Mouse (Mus musculus): Measurements from ENCODE around the gene Vwa7.
"Not testable (repeated sequence)": the region's sequence is repeated elsewhere in the genome, so short reads cannot be mapped to it uniquely, and the experiment has no call there.

The Vwa7 gene

DNA sequence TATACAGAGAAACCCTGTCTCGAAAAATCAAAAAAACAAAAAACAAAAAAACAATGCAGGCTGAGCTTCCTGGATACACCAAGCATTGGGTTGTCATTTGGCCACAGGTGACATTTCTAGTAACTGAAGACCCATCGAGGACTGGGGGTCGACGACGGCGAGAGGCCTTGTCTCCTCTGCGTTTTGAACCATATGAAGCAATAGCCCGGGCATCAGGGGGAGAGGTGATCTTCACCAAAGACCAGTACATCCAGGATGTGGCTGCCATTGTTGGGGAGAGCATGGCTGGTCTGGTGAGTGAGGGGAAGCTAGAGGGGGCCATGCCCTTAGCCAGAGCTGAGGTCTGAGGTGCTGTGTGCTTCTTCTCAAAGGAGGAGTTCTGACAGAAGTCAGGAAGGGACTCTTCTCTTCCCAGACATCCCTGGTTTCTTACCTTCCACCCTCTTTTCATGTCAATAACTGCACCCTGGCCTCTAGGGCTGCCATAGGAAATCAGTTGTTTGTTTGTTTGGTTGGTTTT is 6.2 kb downstream of the Vwa7 start:
- no peak for DNase-seq

- no peak for DNase-seq
Observed at GRCm38 (mm10) chr17:35023221-35023620, 6.8 kb downstream of the Vwa7 start.

- DNase-seq = no peak
Observed at GRCm38 (mm10) chr17:35023756-35024155, 7.4 kb downstream of the Vwa7 start.

- no peak for DNase-seq
Observed at GRCm38 (mm10) chr17:35024261-35024660, 7.9 kb downstream of the Vwa7 start.

GRCm38 (mm10) chr17:35024691-35025488 is 8.5 kb downstream of the Vwa7 start:
- DNase-seq = no peak

- no peak for DNase-seq
Observed at GRCm38 (mm10) chr17:35026206-35026605, 9.8 kb downstream of the Vwa7 start.

- peak; percentile 46 for DNase-seq
Observed at GRCm38 (mm10) chr17:35027277-35028068, 11.1 kb downstream of the Vwa7 start, which contains the start of gene Sapcd1. TSS of gene Sapcd1 (minus strand) at chr17:35028016.

DNA sequence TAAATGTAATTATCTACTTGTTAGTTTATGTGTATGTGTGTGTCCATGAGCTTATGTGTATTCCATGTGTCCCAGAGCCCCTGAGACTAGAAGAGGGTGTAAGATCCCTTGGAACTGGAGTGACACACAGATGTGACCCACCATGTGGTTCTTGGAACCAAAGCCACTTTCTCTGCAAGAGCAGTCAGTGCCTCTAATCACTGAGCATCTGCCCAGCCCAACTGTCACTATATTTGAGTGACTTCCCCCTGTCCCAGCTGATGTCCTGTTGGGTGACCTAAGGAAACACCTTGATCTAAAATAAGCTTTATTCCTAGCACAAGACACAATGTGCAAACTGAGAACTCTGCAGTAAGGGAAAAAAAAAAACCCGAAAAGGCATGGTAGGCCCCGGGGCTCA is 11.9 kb downstream of the Vwa7 start:
- no peak for DNase-seq

DNA sequence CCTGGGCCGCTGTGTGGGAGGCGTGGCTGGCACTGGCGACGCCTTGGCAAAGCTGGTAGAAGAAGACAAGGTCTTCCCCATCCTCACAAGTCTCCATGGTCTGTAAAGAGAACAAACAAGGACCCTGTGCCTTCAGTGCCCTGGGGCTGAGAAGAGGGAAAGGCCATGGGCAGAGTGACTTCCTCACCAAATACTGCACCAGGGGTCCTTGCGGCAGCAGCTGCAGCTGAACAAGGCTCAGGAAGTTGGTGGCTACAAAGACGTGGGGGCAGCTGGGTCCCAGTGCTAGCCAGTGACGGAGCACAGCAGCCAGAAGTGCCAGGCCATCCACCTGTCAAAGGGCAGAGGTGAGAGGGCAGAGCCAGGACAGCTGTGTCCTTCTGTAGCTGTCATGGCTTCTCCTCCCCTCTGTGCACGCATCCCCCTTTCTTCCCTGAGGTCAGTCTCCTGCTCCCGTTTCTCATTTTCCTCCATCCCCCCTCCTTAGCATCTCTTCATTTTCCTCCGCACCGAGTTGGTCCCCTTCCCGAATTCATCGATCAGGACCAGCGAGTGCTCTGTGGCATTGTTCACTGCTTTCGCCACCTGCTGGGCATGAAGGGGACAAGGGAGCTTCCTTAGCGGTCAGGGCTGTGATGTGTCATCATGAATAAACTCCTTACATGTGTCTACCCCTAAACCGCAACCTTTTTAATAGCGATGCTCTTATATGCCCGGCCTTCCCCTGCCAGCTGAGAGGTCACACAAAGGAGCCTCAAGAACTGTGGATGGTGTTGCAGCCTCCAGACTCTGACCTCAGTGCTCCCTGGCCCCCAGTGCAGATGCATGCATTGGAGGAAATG is 13.5 kb downstream of the Vwa7 start:
- DNase-seq = no peak

DNA sequence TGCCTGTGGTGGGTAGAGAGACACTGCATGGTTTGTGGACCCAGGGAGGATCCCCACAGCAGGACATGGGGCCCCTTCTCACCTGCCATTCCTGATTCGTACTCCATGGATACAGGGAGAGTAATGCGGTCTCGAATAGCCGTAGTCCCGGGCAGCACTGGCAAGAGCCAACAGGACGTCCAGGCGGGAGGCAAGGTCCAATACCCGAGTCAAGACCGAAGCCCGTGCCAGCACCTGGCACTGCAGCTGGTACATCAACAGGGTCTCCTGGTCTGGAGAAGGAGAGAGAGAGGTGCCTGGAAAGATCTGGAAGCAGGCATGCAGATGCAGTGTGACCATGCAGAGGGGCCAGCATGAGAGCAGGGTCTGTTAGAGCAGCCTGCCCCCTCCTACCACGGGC is 14.9 kb downstream of the Vwa7 start:
- DNase-seq = no peak

GRCm38 (mm10) chr17:35031880-35032279 is 15.5 kb downstream of the Vwa7 start:
- no peak for DNase-seq

GRCm38 (mm10) chr17:35032323-35032870 is 16.0 kb downstream of the Vwa7 start:
- DNase-seq = no peak

DNA sequence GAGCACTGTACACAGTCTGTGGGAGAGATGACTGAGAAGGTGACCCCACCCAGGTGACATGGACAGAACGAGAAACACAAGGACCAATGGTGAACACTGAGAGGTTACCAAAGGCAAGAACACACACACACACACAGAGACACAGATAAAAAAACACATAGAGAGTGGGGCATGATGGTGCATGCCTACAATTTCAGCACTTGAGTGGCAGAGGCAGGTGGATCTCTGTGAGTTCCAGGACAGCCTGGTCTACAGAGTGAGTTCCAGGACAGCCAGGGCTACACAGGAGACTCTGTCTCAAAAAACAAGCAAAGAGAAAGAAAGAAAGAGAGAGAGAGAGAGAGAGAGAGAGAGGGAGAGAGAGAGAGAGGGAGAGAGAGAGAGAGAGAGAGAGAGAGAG is 17.3 kb downstream of the Vwa7 start:
- DNase-seq = not testable (repeated sequence)

DNA sequence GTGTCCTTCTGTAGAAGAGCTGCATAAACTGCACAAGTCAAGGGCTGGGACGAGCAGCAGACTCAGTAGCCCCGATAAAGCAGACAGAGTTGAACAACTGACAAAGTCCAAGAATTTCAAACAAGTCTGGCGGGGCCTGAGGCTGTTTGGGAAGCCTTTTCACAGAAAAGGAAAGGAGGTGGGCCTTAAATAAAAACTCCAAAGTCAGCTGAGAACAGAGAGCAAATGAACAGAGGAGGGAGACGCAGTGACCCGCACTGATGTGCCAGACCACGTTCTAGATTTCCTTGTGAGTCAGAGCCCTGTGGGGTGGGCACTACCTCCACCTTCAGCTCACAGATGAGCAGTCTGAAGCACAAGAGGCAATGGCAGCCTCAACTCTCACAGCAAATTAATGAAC is 18.5 kb downstream of the Vwa7 start:
- no peak for DNase-seq

GRCm38 (mm10) chr17:35039121-35039873 is 22.9 kb downstream of the Vwa7 start:
- peak; percentile 55 for DNase-seq

DNA sequence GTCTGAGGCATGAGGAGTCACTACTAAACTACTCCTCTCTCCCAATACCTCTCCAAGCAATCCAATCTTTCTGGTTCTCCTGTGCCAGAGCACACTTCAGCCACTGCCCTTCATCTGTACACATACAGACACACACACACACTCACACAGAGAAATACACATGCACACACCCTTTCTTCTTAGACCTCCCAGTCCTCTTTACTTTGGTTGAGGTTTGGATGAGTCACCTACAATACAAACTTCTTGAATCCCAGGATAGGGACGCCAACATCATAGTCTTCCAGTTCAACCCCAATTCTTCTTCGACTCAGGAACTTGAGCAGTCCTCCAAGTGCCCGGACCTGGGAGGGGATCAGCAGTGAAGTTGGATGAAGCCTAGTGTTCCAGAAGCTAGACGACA is 27.4 kb downstream of the Vwa7 start:
- no peak for DNase-seq

DNA sequence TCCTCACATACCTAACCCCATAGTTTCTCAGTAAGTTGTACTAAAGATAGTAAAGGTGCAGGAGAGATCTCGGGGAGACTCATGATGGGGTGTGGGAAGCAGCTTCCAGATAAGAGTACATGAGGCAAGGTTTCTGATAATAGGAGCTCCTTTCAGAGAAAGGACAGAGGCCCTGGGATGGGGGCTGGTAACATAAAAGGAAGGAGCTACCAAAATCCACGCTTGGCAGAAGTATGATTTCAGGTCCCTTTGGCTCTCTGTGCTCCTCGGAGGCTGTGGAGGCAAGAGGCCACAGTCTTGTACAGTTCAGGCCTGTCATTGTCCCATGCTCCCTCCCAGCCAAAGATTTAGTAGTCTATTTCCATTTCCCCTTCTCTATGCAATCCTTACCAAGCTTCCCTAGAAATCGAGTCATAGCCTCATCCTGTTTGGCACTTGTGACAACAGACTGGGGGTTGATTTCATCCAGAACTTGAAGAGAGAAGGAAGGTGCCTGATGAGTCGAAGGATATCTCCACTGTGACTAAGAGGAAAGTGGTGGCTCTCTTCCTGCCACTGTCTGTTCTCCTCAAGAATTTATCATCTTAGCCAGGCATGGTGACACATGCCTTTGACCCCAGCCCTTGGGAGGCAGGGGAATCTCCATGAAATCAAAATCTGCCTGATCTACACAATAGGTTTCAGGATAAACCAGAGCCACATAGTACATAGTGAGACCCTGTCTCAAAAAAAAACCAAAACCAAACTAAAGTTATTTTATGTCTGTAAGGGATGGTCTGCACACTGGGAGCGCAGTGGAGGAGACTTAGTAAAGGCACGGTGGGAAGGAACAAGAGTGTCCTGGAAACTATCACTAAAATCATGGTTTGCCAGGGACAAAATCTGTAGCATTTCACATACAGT is 28.8 kb downstream of the Vwa7 start:
- DNase-seq = no peak

- DNase-seq = no peak
Observed at GRCm38 (mm10) chr17:35045807-35046680, 29.7 kb downstream of the Vwa7 start.

DNA sequence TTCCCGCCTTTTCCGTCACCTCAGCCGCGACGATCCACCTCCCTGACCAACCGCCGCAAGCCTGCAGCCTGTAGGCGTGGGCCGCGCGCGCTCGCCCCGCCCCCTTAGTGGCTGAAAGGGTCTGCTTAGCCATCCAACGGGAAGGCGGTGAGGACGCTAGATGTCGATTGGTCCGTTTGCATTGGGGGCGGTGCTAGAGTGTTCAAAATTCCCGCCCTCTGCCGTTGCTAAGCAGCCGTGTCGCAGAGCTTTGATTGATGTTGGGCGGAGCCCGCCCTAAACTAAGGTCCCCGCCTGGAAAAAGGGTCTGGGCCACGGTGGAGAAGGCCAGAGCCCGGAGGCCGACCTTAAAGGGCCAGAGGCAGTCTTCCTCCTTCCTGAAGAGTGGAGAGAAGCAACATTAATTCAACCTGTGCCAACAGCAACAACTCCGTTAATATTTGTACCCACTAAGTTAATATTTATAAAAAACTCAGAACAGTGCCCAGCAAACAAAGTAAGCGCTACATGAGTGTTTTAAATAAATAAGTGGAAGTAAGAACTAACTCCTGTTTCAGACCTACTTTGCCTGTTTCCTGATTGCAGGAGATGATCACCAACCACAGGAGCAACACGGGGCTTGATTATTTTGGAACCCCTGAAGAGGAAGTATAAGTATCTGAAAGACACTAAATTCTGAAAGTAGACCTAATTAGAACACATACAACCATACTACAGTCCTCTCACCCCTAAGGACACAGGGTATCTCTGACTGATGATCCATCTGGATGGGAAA is 30.5 kb downstream of the Vwa7 start, which contains the start of gene Msh5:
Msh5 (minus strand) TSS at position 65 of the 775 bp plus-strand sequence.
- peak; percentile 91 for DNase-seq
